Mouse (Mus musculus) WW6 (cell line): ENCODE results near the gene Gm11541.

Experiments
- DNase-seq: peaks from one replicate; pipeline ENCODE4 v3.0.0-alpha.2; 2013; ENCODE audit warnings: low read depth, low spot score

Gm11541 gene

GRCm38 (mm10) chr11:94704472-94704871, at the start of gene Gm11541:
Gm11541 (minus strand) TSS chr11:94704499.
- no peak for DNase-seq

- DNase-seq, result no peak
Measured at GRCm38 (mm10) chr11:94752946-94753713, 48.8 kb upstream of the Gm11541 start.

- no peak for DNase-seq
Measured at GRCm38 (mm10) chr11:94741732-94742272, 37.5 kb upstream of the Gm11541 start, which contains the start of gene Cdc34b. Cdc34b (plus strand) TSS chr11:94741782.

- DNase-seq, result peak; percentile 54
Measured at GRCm38 (mm10) chr11:94735746-94736145, 31.4 kb upstream of the Gm11541 start.

- peak; percentile 89 for DNase-seq
Measured at GRCm38 (mm10) chr11:94732773-94733172, 28.5 kb upstream of the Gm11541 start.

GRCm38 (mm10) chr11:94731229-94731628, 26.9 kb upstream of the Gm11541 start:
- no peak for DNase-seq

- peak; percentile 49 for DNase-seq
Measured at GRCm38 (mm10) chr11:94730261-94730660, 26.0 kb upstream of the Gm11541 start.

GRCm38 (mm10) chr11:94729565-94729964, 25.3 kb upstream of the Gm11541 start:
- no peak for DNase-seq

- no peak for DNase-seq
Measured at GRCm38 (mm10) chr11:94728545-94728944, 24.2 kb upstream of the Gm11541 start.

- no peak for DNase-seq
Measured at GRCm38 (mm10) chr11:94727306-94727705, 23.0 kb upstream of the Gm11541 start.

GRCm38 (mm10) chr11:94719216-94719615, 14.9 kb upstream of the Gm11541 start:
- no peak for DNase-seq

- DNase-seq, result no peak
Measured at GRCm38 (mm10) chr11:94718113-94718909, 14.0 kb upstream of the Gm11541 start.

- no peak for DNase-seq
Measured at GRCm38 (mm10) chr11:94717239-94717638, 12.9 kb upstream of the Gm11541 start.

GRCm38 (mm10) chr11:94716754-94717153, 12.5 kb upstream of the Gm11541 start:
- DNase-seq, result no peak

- DNase-seq, result no peak
Measured at GRCm38 (mm10) chr11:94715622-94716021, 11.3 kb upstream of the Gm11541 start.

GRCm38 (mm10) chr11:94713246-94713860, 9.1 kb upstream of the Gm11541 start:
- no peak for DNase-seq

GRCm38 (mm10) chr11:94704020-94704419, 279 bp downstream of the Gm11541 start:
- no peak for DNase-seq

GRCm38 (mm10) chr11:94702216-94702610, 2.1 kb downstream of the Gm11541 start:
- DNase-seq, result no peak

GRCm38 (mm10) chr11:94701401-94702215, 2.7 kb downstream of the Gm11541 start:
- no peak for DNase-seq

- DNase-seq, result no peak
Measured at GRCm38 (mm10) chr11:94699399-94699798, 4.9 kb downstream of the Gm11541 start.
